Mouse (Mus musculus) right cerebral cortex, postnatal 4 days (tissue): ENCODE data around the gene H1foo.
A peak's percentile ranks its signal among the peaks of the same experiment; 100 is the strongest.

Source experiments
- DNase-seq: peaks from one replicate; pipeline ENCODE4 v3.0.0-alpha.2; 2022

Gene H1foo

DNA sequence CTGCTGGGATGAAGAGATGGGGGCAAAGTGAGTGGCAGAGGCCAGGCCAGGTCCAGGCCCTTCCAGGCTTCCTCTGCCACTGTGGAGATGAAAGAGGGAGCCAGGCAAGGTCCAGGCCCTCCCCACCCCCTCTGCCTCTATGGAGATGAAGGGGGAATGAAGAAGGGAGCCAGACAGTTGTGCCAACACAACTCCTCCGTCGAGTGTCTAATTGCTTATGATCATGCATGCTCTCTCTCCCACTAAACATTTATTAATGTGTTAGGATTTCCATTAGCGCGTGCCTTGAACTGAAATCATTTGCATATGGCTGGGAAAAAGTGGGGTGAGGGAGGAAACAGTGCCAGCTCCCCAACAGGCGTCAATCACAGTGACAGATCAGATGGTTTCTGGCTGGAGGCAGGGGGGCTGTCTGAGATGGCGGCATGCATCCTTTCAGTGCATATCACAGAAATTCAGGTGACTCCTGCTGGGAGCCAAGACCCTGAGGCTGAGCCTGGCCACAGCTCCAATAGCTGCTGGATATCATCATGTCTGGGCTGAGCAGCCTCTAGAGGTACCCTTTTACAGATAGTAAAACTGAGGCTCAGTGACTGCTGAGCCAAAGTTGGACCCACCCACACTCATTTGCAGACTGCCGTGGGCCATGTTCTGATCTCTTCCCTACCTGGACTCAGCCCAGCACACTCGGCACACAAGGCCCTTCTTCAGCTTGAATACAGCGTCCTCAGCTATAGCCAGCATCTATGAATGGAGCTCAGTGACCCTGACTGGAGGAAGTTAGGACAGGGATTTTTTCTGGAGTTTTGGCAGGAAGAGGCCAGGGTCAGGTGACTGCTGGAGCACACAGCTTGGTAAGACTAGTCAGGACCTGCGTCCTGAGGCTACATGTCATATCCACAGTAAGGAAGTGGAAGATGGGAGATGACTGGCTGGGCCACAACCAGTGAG is 17.2 kb upstream of the H1foo start:
- DNase-seq: no peak

DNA sequence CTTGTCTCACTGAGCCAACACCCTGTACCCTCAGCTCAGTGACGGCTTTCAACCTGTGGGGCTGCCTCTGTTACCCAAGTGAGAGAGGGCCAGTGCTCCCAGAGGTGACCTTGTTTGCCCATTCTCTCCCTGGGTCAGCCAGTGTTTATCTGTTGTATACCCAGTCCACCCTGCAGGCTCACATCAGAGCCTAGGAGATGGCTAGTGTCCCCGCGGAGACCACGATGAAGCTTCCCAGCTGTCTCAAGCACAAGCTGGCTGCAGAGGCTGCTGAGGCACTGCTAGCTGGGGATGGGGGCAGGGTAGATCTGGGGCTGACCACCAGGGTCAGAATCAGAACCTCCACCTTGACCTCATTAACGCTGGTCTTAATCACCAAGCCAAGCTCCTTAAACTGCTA is 14.7 kb upstream of the H1foo start:
- no peak for DNase-seq

DNA sequence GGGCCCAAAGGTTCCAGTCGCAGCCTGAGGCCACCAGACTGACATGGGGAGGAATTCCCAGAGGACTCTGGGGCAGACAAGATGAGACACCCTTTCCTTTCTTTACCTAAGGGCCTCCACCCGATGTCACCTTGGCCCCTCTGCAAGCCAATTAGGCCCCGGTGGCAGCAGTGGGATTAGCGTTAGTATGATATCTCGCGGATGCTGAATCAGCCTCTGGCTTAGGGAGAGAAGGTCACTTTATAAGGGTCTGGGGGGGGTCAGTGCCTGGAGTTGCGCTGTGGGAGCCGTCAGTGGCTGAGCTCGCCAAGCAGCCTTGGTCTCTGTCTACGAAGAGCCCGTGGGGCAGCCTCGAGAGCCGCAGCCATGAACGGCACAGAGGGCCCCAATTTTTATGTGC is 13.1 kb upstream of the H1foo start, which contains the start of gene Rho:
Gene Rho, plus strand, starts transcription at position 110 of the 400 bp plus-strand sequence.
- no peak for DNase-seq

DNA sequence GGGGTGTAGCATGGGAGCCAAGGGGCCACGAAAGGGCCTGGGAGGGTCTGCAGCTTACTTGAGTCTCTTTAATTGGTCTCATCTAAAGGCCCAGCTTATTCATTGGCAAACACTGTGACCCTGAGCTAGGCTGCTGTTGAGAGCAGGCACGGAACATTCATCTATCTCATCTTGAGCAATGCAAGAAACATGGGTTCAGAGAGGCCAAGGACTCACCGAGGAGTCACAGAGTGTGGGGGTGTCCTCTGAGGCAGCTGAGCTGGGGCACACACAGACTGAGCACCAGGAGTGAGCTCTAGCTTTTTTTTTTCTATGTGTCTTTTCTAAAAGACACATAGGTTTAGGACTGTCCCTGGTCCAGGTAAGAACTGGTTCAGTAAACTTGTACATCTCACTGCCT is 12.3 kb upstream of the H1foo start:
- DNase-seq: no peak

DNA sequence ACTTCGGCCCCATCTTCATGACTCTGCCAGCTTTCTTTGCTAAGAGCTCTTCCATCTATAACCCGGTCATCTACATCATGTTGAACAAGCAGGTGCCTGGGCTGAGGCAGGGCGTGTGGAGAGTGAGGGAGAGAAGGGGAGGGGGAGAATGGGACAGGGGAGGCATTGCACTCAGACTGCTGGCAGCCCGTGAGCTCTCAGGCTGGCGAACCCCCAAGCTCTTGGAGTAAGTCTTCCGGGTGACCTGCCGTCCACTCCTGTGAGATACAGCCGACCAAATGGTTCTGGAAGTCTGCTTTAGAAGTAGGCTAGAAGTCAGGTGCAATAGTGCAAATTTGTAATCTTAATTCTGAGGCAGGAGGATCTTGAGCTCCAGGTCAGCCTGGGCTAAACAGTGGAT is 9.2 kb upstream of the H1foo start:
- DNase-seq: no peak

DNA sequence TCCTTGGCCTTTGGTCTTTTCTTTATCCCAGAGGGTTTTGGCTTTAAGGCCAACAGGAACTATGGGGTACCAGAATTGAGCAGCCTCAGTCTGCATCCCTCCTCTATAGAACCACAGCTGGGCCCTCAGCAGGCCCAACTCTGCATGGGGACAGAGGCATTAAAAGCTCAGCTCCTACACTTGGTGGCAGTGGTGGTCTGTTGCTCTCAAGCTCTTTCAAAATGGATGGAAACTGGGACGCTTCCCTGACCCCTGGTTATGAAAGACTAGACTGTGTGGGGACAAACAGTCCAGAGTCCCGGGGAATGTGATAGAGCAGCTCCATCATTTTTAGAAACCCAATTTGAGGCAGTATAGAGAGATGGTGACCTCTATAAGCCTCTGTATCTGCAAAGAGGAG is 6.7 kb upstream of the H1foo start:
- DNase-seq: no peak

DNA sequence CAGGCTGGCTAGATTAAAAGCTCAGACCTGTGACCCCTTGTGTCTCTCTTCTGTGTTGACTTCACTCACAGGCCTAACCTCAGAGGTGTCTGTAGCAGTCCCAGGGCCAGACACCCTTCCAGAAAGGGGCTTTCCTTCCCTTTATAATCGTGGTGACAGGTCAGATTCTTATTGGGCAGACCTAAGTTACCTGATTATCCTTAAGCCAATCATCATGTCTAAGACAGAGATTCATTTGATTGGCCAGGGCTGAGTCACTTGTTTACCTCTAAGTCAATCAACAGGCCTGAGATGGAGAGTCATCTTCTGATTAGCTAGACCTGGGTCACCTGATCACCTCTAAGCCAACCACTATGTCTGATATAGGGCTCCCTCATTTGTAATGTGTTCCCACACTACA is 5.9 kb upstream of the H1foo start:
- DNase-seq: no peak

DNA sequence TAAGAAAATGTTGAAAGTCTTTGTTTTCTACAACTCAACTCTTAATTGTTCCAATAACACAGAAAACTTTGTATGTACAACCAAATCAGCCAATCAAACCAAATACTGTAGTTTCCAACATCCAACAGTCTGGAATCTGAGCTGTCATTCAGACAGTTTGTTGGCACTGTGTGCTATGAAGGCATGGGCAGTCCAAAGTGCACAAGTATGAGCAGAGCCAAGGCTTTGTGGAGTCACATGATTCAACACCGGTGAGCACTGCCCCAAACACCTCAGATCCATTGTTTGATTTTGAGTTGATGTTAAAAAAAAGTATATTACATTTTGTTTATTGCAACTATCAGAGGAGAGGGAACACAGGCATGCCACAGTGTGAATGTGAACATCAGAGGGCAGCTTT is 4.1 kb upstream of the H1foo start:
- DNase-seq: no peak

DNA sequence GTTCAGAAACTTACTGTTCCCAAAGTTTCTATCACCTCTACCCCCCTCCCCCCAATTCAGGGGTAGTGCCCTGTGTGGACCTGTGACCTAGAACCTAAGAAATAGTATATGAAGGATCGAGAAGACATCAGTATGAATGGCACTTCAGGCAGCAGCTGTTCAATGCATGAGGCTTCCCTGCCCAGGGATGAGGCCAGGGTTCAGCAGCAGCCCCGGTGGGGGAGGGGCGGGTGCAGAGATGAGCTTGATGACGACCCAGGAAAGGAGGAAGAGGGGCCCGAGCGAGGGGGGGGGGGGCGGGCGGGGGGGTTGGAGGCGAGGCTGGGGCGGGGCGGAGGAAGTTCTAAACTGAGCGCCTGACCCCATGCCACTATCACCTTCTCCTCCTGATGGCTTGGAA is 3.6 kb upstream of the H1foo start:
- no peak for DNase-seq

DNA sequence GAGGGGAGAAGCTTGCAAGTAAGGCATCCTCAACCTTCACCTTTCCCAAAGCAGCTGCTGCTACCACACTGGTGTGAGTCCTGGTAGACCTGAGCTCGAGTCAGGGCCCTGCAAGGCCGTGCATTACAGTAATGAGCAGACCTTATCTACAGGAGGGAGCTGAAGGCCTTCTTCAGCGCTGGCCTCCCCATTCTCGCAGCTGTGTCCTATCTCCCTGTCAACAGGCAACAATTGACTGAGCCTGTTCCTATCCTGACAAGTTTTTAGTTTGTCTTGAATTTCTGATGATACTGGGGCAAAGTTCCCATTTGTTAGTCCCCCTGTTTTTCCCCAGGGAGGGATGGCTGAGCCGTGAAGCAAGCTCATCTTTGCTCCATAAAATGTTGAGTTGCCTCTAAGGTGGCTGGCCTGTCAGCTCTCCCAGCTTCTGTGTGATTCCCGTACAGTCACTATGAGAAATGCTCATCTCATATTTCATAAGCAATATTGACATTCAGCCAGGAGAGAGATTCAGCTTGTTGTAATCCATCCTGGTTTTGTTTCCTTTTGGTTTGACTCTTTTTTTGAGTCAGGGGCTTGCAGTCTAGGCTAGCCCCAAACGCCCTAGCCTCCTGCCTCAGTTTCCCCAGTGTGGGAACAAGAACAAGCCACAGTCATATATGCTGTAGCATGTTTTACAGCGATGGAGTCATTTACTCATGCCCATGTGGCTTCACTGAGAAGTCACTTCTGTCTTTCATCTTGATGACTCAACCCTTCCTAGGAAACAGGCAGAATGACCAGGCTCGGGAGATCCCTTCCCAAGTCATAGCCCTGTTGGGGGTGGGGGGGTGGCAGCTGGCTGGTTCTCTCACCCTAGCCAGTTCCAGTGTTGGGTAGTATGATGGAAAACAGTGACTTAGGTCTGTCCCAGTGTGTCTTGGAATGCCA is 975 bp upstream of the H1foo start:
- no peak for DNase-seq

DNA sequence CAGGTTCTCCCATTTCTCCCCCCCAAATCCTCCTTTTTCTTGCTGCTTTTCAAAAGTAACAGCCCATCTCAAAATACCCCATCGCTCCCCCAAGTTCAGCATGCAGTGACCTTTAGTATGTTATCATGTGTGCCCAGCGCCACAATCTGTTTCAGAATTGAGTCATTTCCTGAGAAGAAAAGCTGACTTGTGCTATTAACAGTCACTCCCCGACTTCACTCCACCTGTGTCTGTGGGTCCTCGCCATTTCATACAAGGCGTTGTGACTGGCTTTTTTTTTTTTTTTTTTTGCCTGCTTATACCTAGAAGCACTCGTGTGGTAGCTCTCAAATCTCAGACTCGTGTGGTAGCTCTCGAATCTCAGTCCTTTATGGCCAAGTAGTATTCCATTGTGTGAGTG is 895 bp downstream of the H1foo start:
- DNase-seq: no peak

DNA sequence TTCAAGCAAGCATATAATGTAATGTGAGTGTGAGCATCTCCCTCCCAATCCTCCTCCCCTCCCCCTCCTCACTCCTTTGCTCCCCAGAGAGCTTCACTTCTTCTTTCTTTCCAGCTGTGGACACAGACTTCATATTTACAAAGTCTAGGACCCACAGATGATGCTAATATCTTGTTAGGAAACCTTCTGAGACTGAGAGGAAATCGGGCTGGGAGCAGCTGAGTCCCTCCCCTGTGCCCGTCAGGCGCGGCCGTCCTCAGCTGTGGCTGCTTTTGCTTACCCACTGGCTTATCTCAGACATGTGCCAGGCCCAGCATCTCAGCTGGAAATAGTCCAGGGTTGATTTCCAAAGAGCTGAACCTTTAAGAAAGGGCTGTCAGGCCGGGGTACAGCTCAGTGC is 1.7 kb downstream of the H1foo start:
- no peak for DNase-seq

DNA sequence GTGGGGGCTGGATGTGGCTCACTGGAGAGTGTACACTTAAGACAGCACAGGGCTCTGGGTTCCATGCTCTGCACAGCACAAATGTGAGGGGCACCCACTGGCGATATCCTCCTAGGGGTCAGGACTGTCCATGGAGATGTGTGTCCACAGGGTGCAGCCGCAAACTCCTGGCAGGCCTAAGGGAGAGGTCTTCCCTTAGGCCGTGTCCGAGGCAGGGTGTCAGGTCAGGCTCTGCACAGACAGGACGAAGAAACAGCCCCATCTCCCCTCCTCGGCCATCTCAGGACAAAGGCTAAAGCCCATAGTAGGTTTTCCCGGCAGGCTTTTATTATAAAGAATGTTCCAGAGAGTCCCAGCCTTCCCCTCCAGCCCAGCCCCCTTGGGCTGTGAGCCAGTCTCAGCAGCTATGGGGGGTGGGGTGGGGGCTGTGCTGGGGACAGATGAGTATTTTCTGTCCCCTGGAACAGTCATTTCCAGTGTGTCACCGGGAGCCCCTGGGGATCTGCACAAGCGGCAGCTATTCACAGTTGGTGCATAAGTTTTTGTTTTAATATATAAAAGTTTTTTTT is 9.9 kb downstream of the H1foo start:
- DNase-seq: no peak

DNA sequence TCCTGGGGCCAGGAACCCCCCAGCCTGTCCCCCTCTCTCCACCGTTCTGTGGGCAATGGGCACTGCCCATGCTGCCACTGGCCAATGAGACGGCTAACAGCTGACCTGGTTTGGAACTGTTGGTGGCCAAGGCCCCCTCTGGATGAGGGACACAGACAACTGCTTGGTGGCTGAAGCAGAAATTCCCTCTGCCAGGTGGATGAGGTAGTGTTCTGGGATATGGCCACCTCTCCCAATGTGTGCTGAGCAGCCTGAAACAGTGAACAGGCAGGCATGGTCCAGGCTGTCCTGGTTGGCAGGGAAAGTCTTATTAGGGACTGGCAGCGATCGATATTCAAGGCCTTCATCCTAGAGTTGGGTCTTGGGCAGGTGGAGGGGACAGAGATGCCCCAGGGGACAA is 10.4 kb downstream of the H1foo start:
- DNase-seq: no peak

DNA sequence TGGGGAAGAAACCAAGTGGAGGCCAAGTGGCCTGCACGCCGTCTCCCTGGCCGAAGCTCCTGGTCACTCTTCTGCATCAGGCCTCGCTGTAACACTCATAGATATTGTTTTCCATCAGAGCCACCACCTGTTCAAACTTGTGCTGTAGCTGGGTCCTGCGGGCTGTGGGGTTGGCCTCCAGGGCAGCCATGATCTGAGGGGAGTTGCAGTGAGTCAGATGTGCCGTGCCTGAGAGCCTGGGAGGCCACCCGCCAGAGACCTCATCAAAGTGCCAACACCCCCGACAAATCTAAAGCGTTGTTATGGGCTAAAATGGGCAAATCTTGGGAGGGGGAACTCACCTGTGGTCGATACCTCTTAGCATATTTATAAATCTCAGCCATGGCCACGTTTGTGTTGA is 10.9 kb downstream of the H1foo start:
- no peak for DNase-seq

DNA sequence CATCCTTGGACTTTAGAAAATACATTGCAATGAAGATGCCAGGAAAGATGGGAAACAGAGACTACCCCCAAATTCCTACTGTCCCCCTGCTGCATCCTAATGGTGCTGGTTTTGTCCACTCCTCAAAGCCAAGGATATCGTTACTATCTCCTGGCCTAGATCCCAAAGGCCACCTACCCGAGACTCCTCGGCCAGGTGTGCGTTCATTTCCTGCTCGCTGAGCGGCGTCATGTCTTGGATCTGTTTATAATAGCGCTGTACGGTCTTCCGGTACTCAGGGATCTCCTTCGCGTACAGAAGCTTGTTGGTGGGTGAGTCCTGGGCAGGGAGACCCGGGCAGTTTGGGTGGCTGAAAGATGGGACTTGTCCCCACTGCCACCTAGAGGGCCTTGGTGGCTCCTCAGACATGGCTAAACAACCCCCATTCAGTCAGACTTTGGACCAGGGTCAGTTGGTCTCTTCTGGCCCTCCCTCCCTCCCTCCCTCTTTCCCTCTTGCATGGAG is 11.7 kb downstream of the H1foo start:
- no peak for DNase-seq

DNA sequence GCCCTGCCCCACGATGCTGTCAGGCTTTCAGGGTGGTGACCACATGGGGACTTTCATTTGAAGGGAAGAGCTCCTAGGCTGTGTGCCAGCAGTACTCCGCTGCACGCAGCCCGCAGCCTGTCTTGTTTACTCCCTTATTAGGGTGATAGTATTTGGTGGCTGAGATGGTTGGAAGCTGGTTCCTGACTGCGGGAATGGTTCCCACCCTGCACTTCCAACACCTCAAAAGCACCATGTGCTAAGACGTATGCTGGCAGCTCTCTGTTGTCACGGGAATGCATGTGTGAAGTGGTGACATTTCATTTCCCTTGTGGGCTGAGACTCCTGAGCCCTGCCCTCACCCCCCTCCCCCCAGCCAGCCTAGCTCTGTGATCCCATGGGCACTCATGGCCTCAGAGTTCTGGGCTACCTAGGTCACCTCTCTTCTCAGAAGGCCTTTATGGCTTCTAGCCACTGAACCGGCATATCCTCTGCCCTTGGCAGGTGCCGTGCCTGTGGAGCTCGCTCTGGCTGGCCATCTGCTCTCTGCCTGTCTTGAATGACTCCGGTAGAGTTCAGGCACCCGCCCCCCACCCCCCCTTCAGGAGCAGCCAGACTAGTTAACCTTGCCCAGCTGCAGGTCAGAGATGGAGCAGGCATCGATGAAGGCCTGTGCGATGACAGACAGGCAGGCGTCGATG is 12.3 kb downstream of the H1foo start:
- DNase-seq: peak; percentile 41

DNA sequence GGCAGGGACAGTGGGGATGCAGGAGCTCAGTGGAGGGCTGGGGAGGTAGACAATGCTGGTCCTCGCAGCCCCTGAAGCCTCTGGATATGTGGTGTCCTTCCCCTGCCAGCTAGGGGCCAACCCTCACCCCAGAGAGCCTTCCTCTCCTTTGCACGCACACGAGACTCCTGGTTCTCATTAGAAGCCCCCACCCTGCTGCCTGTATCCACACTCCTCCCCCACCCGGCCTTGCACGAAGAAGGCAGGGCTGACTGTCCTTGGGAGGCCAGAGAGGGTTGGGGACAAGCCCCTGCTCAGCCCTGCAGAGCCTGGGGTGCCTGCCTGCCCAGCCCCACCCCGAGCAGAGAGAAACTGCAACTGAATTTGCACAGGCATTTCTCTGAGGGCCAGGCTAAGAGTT is 12.9 kb downstream of the H1foo start:
- no peak for DNase-seq

DNA sequence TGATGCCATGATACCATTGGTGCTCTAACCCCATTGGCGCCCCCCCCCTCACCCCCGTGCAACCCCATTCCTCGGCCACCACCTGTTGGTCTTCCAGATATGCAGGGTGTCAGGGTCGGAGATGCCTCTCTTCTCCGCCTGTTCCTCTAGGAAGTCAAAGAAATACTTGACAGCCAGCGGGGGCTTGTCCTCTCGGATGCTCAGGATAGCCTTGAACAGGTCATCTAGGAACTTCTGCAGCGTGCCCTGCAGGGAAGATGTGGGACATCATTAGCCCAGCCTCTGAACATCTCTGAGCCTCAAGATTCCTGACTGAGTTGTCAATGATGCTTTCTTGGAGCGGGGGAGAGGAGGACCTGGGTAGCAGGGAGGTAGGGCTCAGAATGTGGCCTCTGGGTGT is 13.7 kb downstream of the H1foo start:
- DNase-seq: no peak

DNA sequence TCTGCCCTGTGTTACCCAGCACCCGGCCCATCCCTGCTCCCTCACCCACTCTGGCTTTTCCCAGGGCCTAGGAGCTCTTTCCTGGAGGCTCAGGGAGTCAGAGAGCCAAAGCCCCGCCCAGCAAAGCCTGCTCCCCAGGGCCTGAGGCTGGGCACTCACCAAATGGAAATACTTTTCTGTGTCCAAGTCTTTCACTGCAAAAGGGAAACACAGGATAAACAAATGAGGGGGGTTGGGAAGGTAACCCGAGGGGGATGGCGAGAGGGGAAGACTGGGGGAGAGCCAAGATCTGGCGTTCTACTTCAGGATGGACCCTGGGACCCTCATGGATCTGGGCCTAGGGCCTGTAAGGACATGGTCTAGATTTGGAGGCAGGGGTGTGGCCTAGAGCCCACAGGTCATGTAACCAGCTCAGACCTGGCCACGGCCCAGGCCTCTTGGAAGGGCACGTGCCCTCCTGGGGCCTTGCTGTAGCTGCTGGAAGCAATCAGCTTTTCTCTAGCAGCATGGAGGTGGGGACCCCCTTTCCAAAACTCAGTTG is 14.5 kb downstream of the H1foo start:
- DNase-seq: peak; percentile 37

DNA sequence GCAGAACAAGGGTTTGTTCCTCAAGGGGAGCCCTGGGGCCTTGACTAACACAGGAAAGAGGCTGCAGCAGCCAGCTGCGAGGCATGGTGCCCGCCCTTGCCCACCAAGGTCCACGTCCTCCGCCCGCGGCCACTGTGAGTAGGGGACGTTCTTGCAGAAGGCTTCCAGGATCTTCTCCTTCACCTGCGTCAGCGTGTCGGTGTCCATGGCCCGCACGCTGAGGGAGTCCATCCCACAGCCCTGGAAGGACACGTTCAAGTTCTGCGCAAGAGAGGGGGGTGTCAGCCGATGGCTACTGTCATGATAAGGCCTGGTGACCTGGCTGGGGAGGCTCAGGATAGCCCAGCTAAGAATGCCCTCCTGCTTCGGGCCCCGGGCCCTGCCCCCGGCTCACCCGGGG is 15.6 kb downstream of the H1foo start:
- DNase-seq: no peak

DNA sequence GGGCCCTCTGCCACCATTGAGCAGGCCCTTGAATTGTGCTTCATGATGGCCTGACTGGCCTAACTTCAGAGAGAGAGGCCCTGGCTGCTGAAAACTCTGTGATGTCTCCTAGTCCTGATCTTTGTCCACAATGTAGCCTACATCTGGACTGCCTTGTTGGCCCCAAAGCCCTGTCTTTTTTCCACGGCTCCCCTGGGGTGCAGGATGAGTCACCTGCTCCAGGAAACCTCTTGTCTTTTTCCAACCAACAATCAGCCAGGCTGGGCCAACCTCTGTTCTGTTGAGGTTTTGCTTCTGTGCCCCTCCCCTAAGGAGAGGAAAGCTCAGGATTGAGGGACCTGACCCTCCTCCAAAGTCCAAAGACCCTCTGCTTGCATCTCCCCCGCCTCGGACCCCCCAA is 17.0 kb downstream of the H1foo start:
- DNase-seq: no peak
